Mouse (Mus musculus) E14TG2a.4 (cell line): ENCODE data around the gene Eps8.

Experiments used
- CTCF ChIP-seq: conservative IDR thresholded peaks from 2 replicates; pipeline ENCODE4 v1.5.1; 2014; ENCODE audit warnings: low read length
- POU5F1 ChIP-seq: IDR thresholded peaks from 2 replicates; pipeline ENCODE4 v1.6.1; 2014; ENCODE audit warnings: low read length, borderline replicate concordance

GRCm38 (mm10) chr6:137437902-137438580, 216.6 kb downstream of the Eps8 start:
- TF ChIP-seq CTCF, result no peak
- no peak for TF ChIP-seq POU5F1
